Comparison of ENCODE assay signal across 8 mouse cellular contexts in the genomic region with DNA sequence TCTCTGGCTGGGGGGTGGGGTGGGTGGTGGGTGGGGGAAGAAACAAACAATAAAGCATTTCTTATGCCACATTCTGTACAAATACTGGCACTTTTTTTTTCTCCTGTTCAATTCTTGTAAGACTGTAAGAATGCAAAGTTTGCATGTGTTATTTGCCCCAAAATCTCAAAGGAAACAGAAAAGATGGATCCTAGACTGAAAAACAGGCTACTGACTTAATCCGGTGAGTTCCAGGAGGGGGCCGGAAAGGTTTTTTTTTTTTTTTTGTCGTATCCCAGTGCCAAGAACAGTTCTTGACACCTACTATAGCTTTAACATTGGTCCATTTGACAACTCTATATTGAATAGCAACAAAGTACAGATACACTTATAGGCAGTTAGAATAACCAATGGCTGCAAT. TPM values are rescaled to one million over a fixed set of nuclear protein-coding genes. Genes with fewer than 3 reads are reported as not detected.
A peak's percentile ranks its signal among the peaks of the same experiment; 100 is the strongest.
DNase-seq lines count a peak whose midpoint lies in the region; ATAC-seq and TF ChIP-seq lines count a peak whose summit lies in the region.

No protein-coding gene starts in this region.

- peak overlapping the region; percentile 54 for H3K4me2 ChIP-seq in forebrain, embryonic 16.5 days (ENCODE audit: low read length)
- H3K4me2 ChIP-seq in liver, embryonic 16.5 days (ENCODE audit: low read depth, low read length) = peak overlapping the region; percentile 75

- H3K4me3 ChIP-seq in heart, adult 2 months = peak overlapping the region; percentile 42
- H3K4me3 ChIP-seq in E14TG2a.4 (replicated peaks; ENCODE audit: low read length) = peak overlapping the region; percentile 96
- peak overlapping the region; percentile 85 for H3K4me3 ChIP-seq in forebrain, embryonic 16.5 days (replicated peaks; ENCODE audit: low read length)
- H3K4me3 ChIP-seq in liver, embryonic 16.5 days (ENCODE audit: low read depth, low read length) = peak overlapping the region; percentile 89

- no peaks in the 10 kb centered on the region for H3K9me3 ChIP-seq in E14TG2a.4 (ENCODE audit: low read length)
- no peaks in the 10 kb centered on the region for H3K9me3 ChIP-seq in forebrain, embryonic 16.5 days (ENCODE audit: control insufficient read depth, low read length)
- H3K9me3 ChIP-seq in liver, embryonic 16.5 days (replicated peaks; ENCODE audit: control insufficient read depth, low read length) = no peaks in the 10 kb centered on the region

- no peak for TF ChIP-seq EP300 in heart, adult 2 months (IDR thresholded peaks at IDR 0.05; ENCODE audit: insufficient read depth, low read depth, low read length)

- intact Hi-C loops in heart, adult 2 months (cut with DNase I) = loop anchor here (2.0 kb wide), 1 partner anchor 36 kb away; the partner anchor contains the start of gene Scai

- no peak for TF ChIP-seq POLR2A in heart, adult 2 months (IDR thresholded peaks at IDR 0.05; ENCODE audit: insufficient read depth, low read depth, low read length)

- no peak overlapping the region for H3K9ac ChIP-seq in heart, adult 2 months (ENCODE audit: low read depth, low read length)
- 0 out of 2 replicates have a peak overlapping the region, but pooled peaks have one; percentile 11 for H3K9ac ChIP-seq in forebrain, embryonic 16.5 days (replicated peaks; ENCODE audit: low read depth, low read length)
- peak overlapping the region; percentile 58 for H3K9ac ChIP-seq in liver, embryonic 16.5 days (ENCODE audit: low read depth, low read length)

- no peak for ATAC-seq in forebrain, embryonic 16.5 days
- no peak for ATAC-seq in liver, embryonic 16.5 days (ENCODE audit: low read depth)

- H3K27me3 ChIP-seq in heart, adult 2 months (ENCODE audit: control insufficient read depth, insufficient read depth, low read length) = no peaks in the 10 kb centered on the region
- H3K27me3 ChIP-seq in E14TG2a.4 (ENCODE audit: insufficient read depth, low read length) = no peaks in the 10 kb centered on the region
- no peaks in the 10 kb centered on the region for H3K27me3 ChIP-seq in forebrain, embryonic 16.5 days (replicated peaks; ENCODE audit: control insufficient read depth, insufficient read depth, low read length)
- no peaks in the 10 kb centered on the region for H3K27me3 ChIP-seq in liver, embryonic 16.5 days (ENCODE audit: control insufficient read depth, insufficient read depth, low read depth, low read length)

- peaks cover 13% of the 10 kb centered on the region for H3K36me3 ChIP-seq in heart, adult 2 months (ENCODE audit: control insufficient read depth, insufficient read depth, low read length)
- H3K36me3 ChIP-seq in E14TG2a.4 (ENCODE audit: insufficient read depth, low read length) = no peaks in the 10 kb centered on the region
- no peaks in the 10 kb centered on the region for H3K36me3 ChIP-seq in forebrain, embryonic 16.5 days (ENCODE audit: control insufficient read depth, insufficient read depth)
- no peaks in the 10 kb centered on the region for H3K36me3 ChIP-seq in liver, embryonic 16.5 days (ENCODE audit: control insufficient read depth, insufficient read depth)

- peaks cover 2% of the 10 kb centered on the region; the same call in 1 of the 2 replicates for H3K79me2 ChIP-seq in heart, adult 2 months (replicated peaks; ENCODE audit: control insufficient read depth, insufficient read depth, low read length)

- WGBS in heart, adult 2 months = 26% methylated on average over 3 of the region's 3 CpGs
- 37% methylated on average over 3 of the region's 3 CpGs for WGBS in forebrain, embryonic 16.5 days
- 29% methylated on average over 3 of the region's 3 CpGs for WGBS in liver, embryonic 16.5 days (ENCODE audit: insufficient replicate concordance)

- peak overlapping the region; percentile 96 for H3K27ac ChIP-seq in heart, adult 2 months
- H3K27ac ChIP-seq in forebrain, embryonic 16.5 days (ENCODE audit: low read length) = no peak overlapping the region
- peak overlapping the region; percentile 97 for H3K27ac ChIP-seq in liver, embryonic 16.5 days (ENCODE audit: low read length)

- DNase-seq in heart, adult 2 months = no peak
- no peak for DNase-seq in heart, adult 18-20 months
- no peak for DNase-seq in ovary, postnatal 36 days (ENCODE audit: low spot score)
- DNase-seq in kidney, postnatal 14 days = no peak
- no peak for DNase-seq in testis, postnatal 10 days (ENCODE audit: low spot score)

- peaks cover 3% of the 10 kb centered on the region; the same call in 1 of the 2 replicates for H3K4me1 ChIP-seq in heart, adult 2 months (ENCODE audit: control insufficient read depth, insufficient read depth, low read length)
- H3K4me1 ChIP-seq in E14TG2a.4 (replicated peaks; ENCODE audit: low read depth, low read length) = peaks cover 42% of the 10 kb centered on the region
- H3K4me1 ChIP-seq in forebrain, embryonic 16.5 days (replicated peaks; ENCODE audit: control insufficient read depth, insufficient read depth, low read length) = peaks cover 13% of the 10 kb centered on the region
- peaks cover 19% of the 10 kb centered on the region for H3K4me1 ChIP-seq in liver, embryonic 16.5 days (ENCODE audit: control insufficient read depth, low read depth, low read length)

- no peak for TF ChIP-seq CTCF in heart, adult 2 months (IDR thresholded peaks at IDR 0.05)
- TF ChIP-seq CTCF in E14TG2a.4 (conservative IDR thresholded peaks at IDR 0.05; ENCODE audit: low read length) = no peak

RNA-seq across cellular contexts. Expression of gene Ppp6c, which starts 0.5 kb away (rescaled TPM):
- 10 to 100 TPM; 50.0 to 61.0 TPM for total RNA-seq in heart, adult 2 months (2021)
- 21.3 and 40.6 TPM in 2 replicates for polyA plus RNA-seq in heart, adult 2 months (2012; rRNA removed)
- 10 to 100 TPM; 56.3 to 56.5 TPM for total RNA-seq in heart, adult 18-20 months (2021)
- polyA plus RNA-seq in forebrain, embryonic 16.5 days (2015; fragmentation: Nextera tagmentation; extraction: Ambion mirVana) = 80.7 and 92.3 TPM in 2 replicates
- 32.9 and 40.5 TPM in 2 replicates for polyA plus RNA-seq in liver, embryonic 16.5 days (2015; fragmentation: Nextera tagmentation; extraction: Ambion mirVana)

RNA-seq across cellular contexts. Expression of gene Scai, which starts 36.2 kb away (rescaled TPM):
- 1 to 10 TPM; 2.9 to 4.1 TPM for total RNA-seq in heart, adult 2 months (2021)
- polyA plus RNA-seq in heart, adult 2 months (2012; rRNA removed) = 1.4 and 2.4 TPM in 2 replicates
- 1 to 10 TPM; 5.0 to 5.1 TPM for total RNA-seq in heart, adult 18-20 months (2021)
- polyA plus RNA-seq in forebrain, embryonic 16.5 days (2015; fragmentation: Nextera tagmentation; extraction: Ambion mirVana) = 17.9 and 21.7 TPM in 2 replicates
- polyA plus RNA-seq in liver, embryonic 16.5 days (2015; fragmentation: Nextera tagmentation; extraction: Ambion mirVana) = 1.0 and 1.4 TPM in 2 replicates

Comparison
In these comparisons a context has a peak if more than half of its experiments do, and no peak if none do; other contexts are left out.
1. H3K4me3 ChIP-seq: peak in every context shown above with its lines; median percentile 96 in E14TG2a.4; 89 in liver, embryonic 16.5 days; 85 in forebrain, embryonic 16.5 days; 42 in heart, adult 2 months.